Mouse (Mus musculus) central nervous system, embryonic 11.5 days (tissue): ENCODE results near the gene Tlk1. TPM values are rescaled to one million over a fixed set of nuclear protein-coding genes. Genes with fewer than 3 reads are reported as not detected.

Source experiments
- polyA plus RNA-seq: library from polyadenylated mRNA; depleted of rRNA; stranded (reverse); fragments of >200 nt; gene quantifications from 2 replicates; pipeline ENCODE4 v1.2.3, GENCODE M21; 2012; rRNA removed

Gene Tlk1
- polyA plus RNA-seq, result 35.3 and 48.5 TPM in 2 replicates

DNA sequence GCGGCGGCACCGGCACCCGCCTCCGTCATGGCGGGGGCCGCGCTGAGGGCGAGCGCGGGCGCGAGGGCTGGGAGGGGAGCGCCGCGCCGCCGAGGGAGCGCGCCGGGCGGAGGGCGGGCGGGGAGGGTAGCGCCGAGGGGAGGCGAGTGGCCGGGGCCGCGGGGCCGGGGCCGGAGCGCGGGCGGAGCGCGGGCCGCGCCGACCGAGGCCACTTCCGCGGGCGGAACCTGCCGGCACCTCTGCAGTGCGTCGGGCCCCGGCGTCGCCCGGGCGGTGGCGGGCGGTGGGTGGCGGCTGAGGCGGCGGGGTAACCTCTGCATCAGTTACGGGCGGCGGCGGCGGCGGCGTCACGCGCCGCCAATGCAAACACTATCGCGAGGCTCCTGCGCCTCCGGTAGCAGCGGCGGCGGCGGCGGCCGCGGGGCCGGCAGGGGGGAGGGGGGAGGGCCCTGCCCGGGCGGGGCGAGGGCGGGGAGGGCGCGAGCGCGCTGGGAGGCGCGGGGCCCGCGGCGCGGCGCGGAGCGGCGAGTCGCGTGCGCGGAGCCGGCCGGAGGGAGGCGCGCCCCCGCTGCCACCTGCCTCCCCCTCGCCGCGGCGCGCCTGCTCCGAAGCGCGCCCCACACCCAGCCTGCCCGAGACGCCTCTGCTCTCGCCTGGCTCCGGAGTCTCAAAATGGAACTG lies at the start of gene Tlk1:
Gene Tlk1, minus strand, starts transcription at position 358 of the 681 bp plus-strand sequence.

Other genes starting within 250 kb of the Tlk1 start
- gene Gorasp2, start 164.2 kb downstream of the Tlk1 start, polyA plus RNA-seq, result 46.2 and 81.2 TPM in 2 replicates
- 0.37 and 0.41 TPM in 2 replicates for gene Gm26558, start 163.6 kb downstream of the Tlk1 start, polyA plus RNA-seq
- gene Dcaf17, start 229.6 kb upstream of the Tlk1 start, polyA plus RNA-seq, result 8.4 and 10.3 TPM in 2 replicates
- gene Mettl8, start 229.9 kb upstream of the Tlk1 start, polyA plus RNA-seq, result 13.1 and 17.2 TPM in 2 replicates